Mouse (Mus musculus): ENCODE results near the gene Slc2a3.
A peak's percentile ranks its signal among the peaks of the same experiment; 100 is the strongest.

The Slc2a3 gene

DNA sequence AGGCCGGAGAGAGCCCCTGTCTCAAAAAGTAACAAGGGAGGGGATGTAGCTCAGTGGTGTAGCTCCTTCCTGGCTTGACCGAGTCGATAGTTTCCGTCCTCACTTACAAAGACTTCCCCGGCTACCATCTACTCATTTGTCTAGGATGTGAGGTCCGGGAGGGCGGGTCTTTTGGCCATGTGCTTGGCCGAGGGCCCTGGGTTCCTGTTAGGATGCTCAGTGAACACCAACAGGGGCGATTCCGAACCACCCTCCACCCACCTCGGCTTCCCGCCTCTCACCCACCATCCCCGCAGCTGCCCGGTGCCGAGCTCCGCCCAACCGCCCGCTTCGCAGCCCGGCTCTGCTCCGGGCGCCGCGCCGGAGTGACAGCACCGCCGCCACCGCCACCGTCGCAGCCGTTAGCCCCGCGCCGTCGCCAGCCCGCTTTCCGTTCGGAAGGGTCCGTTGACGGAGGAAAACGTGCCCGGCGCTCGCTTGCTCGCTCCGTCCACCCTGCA, at the start of gene Slc2a3:
Gene Slc2a3, minus strand, starts transcription at position 340 of the 500 bp plus-strand sequence.
- DNase-seq (ENCODE audit: low read depth) = no peak

GRCm38 (mm10) chr6:122843759-122844158, 42.3 kb upstream of the Slc2a3 start:
- DNase-seq (ENCODE audit: low read depth) = no peak

- DNase-seq (ENCODE audit: low read depth) = no peak
Observed at GRCm38 (mm10) chr6:122837539-122837938, 36.1 kb upstream of the Slc2a3 start.

GRCm38 (mm10) chr6:122836974-122837373, 35.5 kb upstream of the Slc2a3 start:
- DNase-seq (ENCODE audit: low read depth) = no peak

GRCm38 (mm10) chr6:122834365-122834764, 32.9 kb upstream of the Slc2a3 start:
- peak; percentile 81 for DNase-seq (ENCODE audit: low read depth)

DNA sequence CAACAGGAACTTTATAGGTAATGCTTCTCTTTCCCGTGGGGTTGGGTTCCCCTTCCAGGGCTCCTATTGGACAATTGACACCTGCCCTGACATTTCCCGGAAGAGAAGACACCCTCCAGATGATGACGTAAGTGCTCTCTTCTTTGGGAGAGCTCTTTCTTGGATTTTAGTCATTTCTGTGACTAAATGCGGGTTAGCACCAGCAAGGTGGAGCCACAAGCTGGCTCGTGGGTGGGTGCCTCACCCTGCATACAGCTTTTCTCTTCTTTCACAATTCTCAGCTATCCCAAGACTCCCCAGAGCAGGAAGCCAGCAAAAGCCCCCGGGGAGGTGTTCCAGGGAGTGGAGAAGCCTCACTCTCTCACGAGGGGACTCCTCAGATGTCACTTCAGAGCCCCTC, 31.4 kb upstream of the Slc2a3 start:
- DNase-seq (ENCODE audit: low read depth) = no peak

DNA sequence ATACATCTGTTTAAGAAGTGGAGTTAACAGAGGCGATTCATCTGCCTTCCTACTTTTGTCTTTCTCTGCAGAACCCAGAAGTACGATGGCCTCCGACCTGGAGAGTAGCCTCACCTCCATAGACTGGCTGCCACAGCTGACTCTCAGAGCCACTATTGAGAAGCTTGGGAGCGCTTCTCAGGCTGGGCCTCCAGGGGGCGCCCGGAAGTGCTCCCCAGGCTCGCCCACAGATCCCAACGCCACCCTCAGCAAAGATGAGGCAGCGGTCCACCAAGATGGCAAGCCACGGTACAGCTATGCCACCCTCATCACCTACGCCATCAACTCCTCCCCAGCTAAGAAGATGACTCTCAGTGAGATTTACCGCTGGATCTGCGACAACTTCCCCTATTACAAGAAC, 26.6 kb upstream of the Slc2a3 start:
- DNase-seq (ENCODE audit: low read depth) = peak; percentile 62

DNA sequence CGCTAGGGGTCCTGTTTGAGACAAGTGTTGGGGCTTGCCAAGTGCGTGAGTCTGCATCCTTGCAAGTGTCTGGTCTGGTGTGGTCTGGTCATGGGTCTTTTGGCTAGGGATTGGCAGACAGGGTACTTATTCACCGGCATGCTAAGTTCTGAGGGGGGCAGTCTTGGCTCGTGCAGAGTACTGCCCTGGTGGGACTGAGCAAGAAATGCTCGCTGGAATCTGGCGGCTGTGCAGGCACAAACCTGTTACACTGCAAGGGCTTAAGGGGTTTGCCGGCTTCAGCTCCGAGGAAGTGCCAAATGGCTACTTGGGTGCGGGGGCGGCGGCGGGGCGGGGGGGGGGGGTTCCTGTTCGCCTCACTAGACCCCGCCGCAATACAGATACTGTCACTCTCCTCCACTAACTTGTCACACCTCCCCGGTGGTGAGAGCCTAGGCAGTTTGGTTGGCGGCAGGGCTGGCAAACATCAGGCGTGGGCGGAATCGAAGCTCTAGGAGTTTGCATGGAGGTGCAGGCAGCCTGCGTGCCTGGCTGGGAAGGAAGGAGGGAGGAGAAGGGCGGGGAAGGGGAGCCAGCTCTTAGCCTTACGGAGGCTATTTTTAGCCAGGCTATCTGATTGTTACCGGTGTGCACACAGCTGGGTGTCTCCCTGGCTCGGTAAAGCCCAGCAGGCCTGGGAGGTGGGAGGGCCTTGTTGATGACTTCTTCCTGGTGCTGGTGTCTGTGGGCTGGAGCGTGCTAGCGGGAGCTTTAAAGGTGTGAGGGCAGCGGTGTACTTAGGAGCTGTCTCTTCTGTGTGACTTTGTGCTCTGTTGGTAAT, 24.7 kb upstream of the Slc2a3 start:
- DNase-seq (ENCODE audit: low read depth) = peak; percentile 74

DNA sequence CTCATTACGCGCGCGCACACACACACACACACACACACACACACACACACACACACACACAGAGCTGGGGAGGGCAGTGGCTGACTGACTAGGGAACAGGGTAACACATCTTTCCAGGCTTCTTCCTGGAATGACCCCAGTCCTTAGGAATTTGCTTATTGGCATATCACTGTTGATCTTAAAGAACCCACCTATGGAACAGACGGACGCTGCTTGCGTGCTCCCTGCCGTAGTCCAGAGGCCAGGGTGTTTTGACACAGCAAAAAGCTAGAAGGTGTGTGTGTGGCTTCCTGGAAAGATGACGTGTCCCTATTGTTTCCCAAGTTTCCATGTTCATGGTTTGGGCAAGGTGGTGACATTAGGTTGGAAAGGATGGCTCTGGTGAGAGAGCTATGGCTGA, 23.7 kb upstream of the Slc2a3 start:
- DNase-seq (ENCODE audit: low read depth) = no peak

GRCm38 (mm10) chr6:122824086-122824485, 22.6 kb upstream of the Slc2a3 start:
- DNase-seq (ENCODE audit: low read depth) = no peak

GRCm38 (mm10) chr6:122821822-122822221, 20.4 kb upstream of the Slc2a3 start:
- no peak for DNase-seq (ENCODE audit: low read depth)

DNA sequence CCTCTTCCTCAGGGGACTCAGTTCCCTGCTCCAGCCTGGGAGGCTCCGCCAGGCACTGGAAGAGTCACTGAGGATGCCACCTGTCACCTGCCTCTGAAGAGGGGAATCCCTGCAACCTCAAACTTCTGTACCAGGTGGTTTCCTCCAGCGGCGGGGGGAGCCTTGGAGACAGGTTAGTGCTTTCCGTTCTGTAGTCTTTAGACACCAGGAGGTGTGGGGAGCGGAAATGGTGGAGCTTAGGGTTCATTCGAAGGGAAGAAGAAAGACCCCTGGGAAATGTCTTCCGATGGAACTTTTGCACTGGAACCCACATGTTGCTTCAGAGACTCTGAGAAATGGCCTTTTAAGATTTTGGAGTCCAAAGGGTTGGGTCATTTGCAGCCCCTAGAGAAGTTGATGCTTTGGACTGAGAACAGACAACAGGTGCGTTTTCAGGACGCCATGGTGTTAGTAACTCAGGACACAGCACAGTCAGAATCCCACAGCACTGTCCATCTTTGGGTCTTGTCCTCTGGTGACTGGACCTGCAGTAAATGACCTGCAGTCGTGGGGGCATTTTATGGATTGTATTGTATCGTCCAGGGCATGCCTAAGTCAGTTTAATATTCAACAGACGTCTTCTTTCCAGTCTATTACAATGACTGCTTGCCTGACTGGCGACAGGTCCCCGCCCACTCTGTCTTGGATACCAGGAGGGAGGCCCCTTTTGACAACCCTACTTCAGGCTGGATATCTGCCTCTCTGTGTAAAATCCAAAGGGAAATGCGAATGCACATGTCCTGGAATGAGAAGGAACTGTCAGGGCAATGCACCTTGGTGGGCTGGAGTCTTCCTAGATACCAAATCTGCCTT, 19.6 kb upstream of the Slc2a3 start:
- peak; percentile 85 for DNase-seq (ENCODE audit: low read depth)

DNA sequence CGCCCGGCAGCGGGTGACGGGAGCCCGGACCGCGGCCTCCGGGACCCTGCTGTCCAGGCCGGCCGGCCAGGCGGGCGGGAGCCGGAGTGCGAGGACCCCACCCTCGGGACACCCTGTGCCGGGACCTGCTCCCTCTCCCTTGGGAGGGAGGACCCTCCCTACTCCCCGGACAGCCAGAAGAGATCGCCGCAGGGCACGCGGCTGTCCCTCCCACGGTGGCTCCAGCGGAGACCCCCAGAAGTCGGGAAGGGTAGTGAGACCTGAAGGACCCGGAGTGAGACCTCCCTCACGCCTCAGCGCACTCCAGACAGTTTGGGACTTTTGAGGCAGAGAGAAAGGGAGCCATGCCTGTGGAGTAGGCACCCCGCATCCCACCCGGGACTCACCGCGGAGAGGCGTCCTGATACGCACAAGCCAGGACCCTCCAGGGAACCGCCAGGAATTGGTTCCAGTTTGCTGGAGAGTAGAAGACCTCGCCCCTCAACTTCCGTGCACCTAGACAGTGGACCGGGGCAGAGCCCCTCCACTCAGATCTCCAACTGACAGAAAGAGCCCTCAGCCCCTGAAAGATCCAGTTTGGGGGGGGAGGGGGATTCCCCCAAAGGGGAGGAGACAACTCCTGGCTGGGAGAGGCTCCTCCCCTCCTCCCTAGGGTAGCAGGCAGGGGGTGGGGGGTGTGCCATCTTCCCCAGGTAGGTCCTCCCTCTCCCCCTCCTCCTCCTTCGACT, 18.8 kb upstream of the Slc2a3 start:
- DNase-seq (ENCODE audit: low read depth) = no peak

DNA sequence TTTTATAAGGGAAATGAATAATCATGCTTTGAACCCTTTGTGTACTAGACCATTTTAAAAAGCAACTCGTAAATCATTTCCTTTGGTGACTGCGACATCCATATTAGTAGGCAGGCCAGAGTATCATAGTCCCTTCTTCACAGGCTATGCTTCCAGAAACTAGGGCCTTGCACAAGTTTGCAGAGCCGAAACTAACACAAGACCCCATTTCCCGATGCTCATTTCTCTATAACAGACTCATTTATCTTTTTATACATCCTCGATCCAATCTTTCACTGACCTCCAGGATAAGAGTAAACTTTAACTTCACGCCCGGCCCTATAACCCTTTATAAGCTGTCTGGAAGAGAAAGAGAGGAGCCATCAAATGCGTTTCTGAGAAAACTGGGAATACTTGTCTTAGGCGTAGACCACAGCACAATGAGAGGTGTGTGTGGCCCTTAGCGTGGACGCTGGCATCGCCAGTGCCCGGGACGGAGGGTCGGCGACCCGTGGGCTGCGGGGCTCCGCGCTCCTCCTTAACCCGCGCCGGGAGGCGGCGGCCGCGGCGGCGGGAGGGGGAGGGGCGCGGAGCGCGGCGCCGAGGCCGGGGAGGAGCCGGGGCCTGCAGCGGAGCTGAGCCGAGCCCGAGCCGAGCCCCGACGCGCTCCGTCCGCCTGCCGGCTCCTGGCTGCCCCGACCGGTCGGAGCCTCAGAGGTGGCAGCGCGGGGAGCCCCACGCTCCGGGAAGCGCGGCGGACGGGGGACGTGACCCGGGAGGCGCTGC, 18.0 kb upstream of the Slc2a3 start, which contains the start of gene Foxj2:
Gene Foxj2, plus strand, starts transcription at position 609 of the 765 bp plus-strand sequence.
- DNase-seq (ENCODE audit: low read depth) = peak; percentile 78

- no peak for DNase-seq (ENCODE audit: low read depth)
Observed at GRCm38 (mm10) chr6:122813640-122814039, 12.2 kb upstream of the Slc2a3 start.

- DNase-seq (ENCODE audit: low read depth) = no peak
Observed at GRCm38 (mm10) chr6:122812716-122813115, 11.3 kb upstream of the Slc2a3 start.

GRCm38 (mm10) chr6:122811771-122812600, 10.5 kb upstream of the Slc2a3 start:
- DNase-seq (ENCODE audit: low read depth) = peak; percentile 87

- peak; percentile 95 for DNase-seq (ENCODE audit: low read depth)
Observed at GRCm38 (mm10) chr6:122811280-122811652, 9.8 kb upstream of the Slc2a3 start.

- peak; percentile 97 for DNase-seq (ENCODE audit: low read depth)
Observed at GRCm38 (mm10) chr6:122810615-122811279, 9.3 kb upstream of the Slc2a3 start.
